Mouse (Mus musculus) heart, postnatal 4 days (tissue): Measurements from ENCODE around the gene Nrarp. TPM values are rescaled to one million over a fixed set of nuclear protein-coding genes. Genes with fewer than 3 reads are reported as not detected.

Experiments used
- DNase-seq: peaks from one replicate; pipeline ENCODE4 v3.0.0; 2021
- total RNA-seq, 2 experiments: library from RNA; stranded (reverse); gene quantifications; 2 replicates each; pipeline ENCODE4 v1.2.3; 2021

Nrarp gene
- total RNA-seq, 2 experiments from 2014 or later = 31.2 to 33.4 TPM

DNA sequence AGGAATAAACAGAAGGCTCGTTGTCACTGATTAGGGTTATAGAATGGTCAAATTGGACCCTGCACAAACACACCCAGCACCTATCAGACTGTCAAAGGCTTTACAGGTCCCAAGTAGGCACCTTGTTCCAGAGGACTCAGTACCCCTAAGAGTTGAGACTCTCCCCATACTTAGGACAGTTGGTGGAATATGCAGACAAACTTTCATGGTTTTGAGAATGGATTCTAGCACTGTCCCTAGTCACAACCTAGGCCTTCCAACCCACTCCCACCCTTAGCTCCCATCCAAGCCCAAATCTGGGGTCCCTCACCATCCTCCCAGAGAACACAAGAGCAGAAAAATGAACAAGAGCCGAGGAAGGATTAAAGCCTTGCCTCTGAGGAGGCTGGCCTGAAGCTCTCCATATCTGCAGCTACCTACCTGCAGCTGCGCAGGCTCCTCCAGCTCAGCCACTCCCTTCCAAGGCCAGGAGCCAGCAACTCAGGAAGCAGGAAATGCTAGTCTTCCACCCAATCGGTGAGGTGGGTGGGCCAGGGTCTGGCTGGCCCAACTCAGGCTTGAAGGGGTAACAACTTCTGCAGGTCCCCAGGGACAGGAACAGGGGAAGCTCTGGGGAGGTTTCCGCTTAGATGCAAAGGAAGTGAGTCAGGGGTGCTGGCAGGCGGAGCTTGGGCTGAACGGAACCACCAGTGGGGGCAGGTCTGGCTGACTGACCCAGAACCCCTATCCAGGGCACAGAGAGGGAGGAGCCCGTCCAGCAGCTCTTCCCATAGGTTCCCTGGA lies 15.8 kb downstream of the Nrarp start, which contains the start of gene Tor4a:
Gene Tor4a (minus strand): TSS at position 715 of the 783 bp plus-strand sequence.
- peak; percentile 81 for DNase-seq

DNA sequence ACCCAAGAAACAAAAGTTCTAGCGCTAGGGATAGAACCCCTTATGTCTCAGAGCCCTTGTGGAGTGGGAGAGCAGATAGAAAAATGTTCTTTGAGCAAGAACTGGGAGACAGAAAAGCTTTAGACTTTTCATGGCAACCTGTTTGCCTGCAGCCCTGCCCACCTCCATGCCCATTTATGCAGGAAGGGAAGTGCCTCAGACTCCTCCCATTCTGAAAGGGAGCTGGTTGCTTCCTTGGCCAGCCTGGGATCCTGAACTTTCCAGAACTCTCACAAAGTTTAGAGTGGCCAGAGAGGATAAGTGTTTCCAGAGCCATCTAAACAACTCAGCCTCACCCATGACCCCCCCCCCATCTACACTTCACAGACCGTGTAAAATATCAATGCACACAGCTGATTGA lies 16.6 kb downstream of the Nrarp start:
- DNase-seq = no peak

DNA sequence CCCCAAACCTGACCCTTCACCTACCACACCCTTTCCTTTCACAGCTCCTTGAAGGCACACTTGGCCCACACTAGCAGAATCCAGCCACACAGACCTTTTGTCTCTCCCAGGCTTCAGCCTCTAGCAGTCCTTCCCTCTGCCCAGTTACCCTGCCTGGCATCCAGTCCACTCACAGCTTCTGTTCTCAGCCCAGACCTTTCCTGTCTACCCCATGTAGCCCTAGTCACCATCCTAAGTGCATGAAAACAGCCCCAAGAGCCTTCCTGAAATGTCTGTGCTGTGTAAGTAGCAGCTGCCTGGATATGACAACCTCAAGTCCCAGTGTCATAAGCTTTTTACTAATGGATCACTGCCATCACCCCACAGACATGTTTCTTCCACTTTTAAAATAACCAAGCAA lies 17.4 kb downstream of the Nrarp start:
- DNase-seq = no peak

DNA sequence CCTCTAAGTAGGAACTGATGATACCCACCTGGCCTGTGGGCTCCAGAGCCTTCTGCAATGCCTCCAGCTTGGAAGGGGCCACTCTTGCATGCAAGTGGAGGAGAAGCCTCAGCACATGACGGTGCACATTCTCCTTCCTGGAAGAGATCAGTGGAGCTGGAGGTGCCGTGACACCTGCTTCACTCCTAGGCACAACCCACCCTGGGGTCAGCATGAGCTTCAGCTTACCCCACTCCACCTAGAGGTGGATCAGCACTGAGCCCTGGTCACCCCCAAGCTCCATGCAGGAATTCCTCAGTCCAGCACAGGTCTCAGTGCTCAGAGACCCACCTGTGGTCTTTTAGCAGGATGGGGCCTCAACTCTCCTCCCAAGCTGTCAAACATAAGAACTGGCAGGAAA lies 20.1 kb downstream of the Nrarp start:
- no peak for DNase-seq

DNA sequence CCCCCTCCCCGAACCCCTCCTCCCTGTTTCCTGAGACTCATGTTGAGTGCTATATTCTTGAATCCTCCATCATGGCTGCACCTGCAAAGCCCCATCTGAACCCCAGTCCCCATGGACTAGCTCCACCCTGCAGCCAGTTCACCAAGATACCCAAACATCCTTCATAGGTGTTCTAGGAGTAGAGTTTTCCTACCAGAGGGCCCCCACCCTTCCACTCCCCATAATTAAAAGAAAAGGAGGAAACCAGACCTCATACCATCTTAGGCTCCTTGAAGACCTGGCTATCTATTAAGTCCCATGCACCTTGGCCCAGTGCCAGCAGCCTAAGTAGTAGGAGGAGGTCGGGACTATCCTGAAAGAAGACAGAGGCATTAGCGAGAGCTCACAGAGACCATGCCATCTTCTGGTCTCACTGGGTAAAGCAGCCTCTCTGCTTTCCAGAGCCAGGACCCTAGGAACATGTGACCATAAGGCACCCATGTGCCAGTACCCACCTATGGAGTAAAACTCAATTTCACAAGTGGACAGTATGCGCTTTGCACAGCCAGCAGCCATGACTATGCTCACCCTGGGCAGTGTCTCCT lies 23.2 kb downstream of the Nrarp start:
- peak; percentile 50 for DNase-seq

DNA sequence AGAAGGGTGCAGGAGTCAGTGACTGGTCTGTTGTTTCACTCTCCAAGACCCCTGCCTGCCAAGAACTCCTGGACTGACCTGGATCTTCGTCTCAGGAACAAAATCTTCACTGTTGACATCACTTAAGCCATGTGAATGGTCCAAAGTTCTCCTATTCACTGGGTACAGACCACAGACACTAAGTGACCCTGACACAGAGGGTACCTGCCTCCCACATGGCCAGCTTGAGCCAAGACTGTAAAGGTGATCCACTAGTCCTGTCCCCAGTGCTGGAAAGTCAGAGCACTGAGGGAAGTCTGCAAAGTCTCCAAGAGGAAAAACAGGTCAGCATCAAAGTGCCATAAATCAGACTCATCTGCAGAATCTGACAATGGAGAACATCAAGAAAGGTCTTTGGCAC lies 27.0 kb downstream of the Nrarp start:
- no peak for DNase-seq

DNA sequence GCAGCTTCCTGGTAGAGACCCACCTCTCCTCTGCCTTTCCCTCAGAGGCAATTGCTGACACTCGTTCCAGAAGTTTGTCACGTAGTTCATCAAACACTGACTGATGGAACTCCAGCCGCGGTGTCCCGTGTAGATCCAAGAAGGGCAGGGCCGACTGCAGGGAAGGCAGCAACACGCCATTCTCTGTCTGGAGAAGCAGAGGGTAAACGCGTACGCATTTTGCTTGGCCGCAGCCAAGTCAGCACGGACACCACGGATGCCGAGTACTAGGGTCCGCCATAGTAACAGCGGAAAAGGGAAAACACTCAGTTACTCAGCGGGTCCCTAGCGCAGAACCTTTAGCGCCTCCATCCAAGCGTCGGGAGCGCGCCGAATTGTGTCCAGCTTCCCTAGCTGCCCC lies 30.1 kb downstream of the Nrarp start:
- DNase-seq = no peak

DNA sequence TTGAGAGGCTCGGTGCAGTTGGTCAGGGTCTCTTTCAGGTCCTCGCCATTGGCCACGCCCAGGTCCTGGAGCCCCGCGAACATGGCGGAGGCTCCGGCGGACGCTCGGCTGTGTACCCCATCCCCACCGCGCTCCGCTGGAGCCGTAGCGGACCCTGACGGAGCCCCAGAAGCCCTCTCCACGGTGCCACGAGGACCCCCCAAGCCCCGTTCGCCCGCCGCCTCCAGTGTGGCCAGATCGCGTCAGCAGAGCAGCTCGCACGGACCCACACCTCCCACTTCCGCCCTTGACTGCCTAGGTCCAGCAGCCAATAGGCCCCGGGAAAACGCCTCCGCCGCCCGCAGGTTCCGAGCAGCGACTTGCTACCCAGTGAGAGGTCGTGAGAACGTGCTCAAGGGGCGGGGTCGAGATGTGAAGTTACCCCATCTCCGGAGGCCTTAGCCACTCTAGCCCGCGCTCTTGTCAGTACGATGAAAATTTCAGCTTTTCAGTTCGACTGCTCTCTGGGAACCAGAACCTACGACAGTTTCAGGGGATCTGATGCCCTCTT lies 30.6 kb downstream of the Nrarp start, which contains the start of gene Nelfb:
Gene Nelfb (minus strand): TSS at position 369 of the 550 bp plus-strand sequence.
- DNase-seq = peak; percentile 94

DNA sequence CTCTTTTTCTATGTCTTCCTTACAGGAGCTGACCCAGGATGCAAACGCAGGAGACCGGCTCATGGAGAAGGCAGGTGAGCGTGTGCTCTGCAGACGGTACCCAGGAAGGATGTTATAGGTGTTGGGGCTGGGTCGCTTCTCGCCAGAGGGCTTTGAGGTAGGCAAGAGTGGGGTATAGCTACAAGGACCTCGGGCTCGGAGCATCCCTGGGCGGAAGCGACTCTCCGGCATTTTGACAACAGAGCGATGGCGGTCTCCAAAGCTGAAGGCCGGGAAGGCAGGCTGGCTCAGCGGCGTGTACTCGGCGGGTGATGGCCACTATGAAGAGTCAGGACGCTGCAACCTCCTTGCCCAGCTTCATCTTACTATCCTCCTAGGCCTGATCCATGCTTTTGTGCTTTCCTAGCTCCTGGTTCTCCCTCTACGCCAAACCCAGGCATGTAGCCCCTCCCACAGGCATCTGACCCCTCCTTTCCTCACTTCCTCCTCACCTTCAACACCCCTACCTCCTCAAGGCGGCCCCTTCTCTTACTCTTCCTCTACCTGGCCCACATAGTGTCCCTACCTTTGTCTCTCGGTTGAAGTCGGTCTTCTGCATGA lies 32.8 kb downstream of the Nrarp start:
- DNase-seq = no peak

DNA sequence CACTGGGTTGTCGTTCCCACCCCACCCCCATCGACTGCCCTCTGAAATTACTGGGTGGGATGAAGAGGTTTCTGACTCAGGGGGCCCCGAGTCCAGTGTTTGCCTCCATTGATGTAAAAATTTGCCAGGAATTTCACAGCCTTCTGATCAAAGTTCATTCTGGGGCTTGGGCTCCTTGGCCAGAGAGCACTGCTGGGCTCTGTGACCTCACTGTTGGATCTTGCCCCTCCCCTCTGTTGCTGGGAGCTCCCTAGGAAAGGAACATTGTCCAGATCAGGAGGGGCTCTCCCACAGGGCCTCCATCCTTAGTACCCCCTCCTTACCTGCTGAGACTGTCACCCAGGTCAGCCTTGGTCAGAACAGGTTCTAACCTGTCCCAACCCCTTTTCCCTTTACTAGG lies 33.9 kb downstream of the Nrarp start, which contains the start of gene Stpg3:
Gene Stpg3 (minus strand): TSS at position 194 of the 400 bp plus-strand sequence.
- no peak for DNase-seq

DNA sequence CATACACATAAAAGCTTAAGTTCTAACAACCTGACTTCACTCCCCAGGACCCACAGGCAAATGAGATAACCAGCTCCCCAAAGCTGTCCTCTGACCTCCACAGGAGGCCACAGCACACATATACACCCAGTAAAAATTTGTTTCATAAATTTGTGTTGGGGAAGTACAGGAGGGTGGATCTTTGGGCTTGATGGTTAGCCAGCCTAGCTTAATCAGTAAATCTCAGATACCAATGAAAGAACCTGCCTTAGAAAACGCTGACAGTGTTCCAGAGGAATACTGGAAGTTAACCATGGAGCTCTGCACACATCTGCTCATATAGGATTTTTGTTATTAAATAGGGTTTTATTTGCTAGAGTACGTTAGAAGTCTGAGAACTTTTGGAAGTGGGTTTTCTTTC lies 37.1 kb downstream of the Nrarp start:
- no peak for DNase-seq

DNA sequence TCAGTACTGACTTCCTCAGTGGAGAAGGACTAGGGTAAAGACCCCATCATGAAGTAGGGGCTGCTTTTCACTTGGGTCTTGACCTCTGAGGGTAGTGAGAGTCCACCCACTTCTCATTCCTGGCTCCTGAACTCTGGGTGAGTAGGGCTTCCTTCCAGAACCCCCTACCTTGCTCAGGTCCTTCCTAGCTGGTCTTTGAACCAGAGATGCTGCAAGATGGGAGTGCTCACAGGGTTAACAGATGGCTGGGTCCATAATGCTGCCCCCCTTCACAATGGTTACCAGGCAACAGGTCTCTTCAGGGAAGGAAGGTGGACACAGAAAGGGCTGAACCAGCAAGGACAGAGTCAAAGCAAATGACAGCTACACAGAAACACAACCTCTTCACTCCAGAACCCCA lies 37.9 kb downstream of the Nrarp start, which contains the start of gene Fam166a:
Gene Fam166a (plus strand): TSS at position 301 of the 400 bp plus-strand sequence.
- no peak for DNase-seq

DNA sequence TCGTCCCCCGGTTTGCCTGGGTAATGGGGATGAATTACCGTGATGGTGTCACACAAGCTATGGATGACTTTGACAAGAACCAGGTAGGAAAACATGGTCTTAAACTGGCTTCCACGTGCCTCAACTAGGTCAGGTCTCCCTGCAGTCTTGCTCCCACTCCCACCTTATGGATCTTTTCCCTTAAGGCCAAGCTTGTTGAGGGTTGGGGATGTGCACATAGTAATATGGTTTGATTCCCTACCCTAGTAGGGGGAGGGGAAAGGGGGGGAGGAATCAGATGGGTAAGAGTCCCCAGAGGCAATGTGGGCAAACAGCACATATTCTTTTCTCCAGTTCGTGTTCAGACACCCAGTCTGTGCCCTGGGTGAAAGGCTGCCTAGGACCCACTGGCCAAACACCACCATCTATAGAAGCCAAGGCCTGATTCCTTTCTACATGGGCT lies 40.8 kb downstream of the Nrarp start:
- no peak for DNase-seq

DNA sequence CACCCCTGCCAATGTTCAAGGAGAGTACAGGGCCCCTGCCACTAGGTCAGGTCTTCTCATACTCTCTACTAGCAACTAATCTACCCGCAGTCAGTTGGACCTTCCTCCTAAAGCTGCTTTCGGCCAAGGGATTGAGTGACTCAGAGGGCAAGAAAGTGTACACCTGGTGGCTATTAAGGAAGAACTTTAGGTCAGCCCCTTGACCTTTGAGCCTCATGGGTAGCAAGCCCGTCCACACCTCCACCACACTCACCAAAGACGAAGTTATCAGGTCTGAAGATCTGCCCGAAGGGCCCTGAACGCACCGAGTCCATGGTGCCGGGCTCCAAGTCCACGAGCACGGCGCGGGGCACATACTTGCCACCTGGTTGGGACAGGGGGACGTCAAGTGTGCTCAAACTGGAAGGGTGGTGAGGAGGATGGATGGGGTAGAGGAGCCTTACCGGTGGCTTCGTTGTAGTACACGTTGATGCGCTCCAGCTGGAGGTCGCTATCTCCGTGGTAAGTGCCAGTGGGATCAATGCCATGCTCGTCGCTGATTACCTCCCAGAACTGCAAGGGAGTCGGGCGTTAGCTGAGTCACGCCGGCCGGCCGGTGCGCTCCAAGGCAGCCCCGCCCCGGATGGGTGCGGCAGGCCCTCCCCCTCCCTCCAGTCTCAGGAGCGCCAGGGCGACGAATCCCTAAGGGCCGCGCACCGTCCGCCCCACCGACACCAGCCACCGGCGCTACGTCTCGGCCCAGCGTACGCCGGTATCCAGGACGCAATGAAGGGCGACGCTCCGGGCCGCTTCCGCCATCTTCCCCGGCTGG lies 43.3 kb downstream of the Nrarp start:
- DNase-seq = peak; percentile 88

DNA sequence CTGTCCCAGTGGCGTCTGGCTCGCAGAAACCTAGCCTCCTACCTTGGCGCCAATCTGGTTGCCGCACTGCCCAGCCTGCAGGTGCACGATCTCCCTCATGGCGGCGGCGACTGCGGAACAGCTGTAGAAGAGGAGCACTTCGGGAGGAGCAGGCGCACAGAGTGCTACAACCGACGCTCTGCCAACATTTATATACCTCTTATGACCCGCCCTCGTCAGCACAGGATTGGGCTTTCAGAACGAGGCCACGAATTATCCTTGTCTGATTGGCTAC lies 43.9 kb downstream of the Nrarp start, which contains the start of gene Tubb4b:
Gene Tubb4b (minus strand): TSS at position 211 of the 274 bp plus-strand sequence.
- DNase-seq = no peak

DNA sequence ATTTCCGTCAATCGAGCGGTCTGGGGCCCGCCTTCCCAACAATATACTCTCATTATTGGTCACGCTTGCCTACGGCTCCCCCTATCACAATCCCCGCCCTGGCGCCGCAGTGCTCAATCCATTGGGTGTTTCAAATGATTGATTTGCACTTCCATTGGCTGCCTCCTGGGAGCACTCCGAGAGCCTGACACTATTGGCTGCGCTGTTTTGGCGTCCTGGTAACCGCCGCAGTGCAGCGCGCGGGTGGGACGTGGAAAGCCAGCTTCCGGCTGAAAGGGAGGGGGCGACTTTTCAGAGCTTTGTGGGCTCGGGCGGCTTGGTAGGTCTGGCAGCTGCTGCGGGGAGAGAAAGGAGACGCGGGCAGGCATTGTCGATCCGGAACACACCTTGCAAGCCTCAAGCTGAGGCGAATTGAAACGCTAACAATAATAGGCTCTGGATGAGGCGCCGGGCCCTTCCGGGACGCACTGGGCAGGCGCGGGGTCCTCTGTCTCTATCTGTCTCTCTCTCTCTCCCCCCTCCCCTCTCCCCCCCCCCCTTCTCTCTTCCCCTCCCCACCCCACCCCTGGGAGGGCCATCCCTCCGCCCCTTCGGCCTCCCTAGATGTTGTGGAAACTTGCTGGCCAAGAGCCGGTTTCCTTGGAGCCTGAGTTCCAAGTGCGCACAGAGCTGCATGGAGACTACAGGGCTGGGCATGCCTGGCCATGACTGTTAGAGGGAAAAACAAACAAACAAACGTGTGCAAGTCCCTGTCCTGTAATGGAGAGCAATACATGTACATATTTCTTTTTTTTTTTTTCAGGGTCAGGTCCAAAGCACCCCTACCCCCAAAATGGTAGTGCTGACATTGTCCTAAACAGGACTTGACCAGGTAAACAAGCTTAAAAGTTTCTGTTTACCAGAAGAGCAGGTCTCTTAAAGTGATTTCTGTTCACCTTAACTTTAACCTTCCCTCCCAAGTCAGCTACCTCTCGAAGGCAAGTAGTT lies 44.5 kb downstream of the Nrarp start:
- peak; percentile 98 for DNase-seq

DNA sequence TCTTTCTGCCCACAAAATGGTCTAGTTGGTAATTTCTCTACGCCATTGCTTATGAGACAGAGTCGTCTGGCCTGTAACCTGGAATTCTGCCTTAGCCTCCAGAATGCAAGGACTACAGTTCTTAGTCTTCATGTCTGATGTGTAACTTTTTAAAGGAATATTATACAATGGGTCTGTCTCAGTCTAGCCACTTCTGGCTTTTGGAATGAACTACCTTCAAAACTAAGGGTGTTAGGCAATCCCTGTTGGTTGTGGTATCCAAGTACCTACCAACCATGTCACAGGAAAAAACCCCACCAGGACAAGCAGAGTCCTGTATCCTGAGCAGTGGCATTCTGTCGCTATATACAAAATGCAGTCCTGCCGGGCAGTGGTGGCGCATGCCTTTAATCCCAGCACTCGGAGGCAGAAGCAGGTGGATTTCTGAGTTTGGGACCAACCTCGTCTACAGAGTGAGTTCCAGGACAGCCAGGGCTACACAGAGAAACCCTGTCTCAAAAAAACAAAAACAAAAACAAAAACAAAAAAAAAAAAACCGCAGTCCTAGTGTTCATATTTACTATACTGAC lies 45.3 kb downstream of the Nrarp start:
- DNase-seq = no peak

DNA sequence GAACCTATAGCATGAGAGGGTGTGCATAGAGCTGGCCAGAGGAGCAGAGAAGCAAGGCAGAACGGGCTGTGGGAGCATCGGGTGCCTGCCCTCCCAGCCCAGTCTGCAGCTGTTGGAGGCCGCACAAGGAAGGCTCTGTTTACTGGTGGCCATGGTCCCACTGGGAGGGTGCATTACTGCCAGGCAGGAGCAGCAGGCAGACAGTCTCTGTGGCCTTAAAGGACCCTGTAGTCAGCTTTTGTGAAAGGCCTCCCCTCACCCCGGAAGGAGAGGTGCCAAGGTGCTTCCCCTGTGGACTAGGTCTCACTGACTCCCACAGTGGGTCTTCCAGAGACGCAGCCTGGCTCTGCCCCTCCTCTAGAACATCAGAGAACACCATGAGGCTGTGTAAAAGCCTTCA lies 46.3 kb downstream of the Nrarp start:
- DNase-seq = no peak

DNA sequence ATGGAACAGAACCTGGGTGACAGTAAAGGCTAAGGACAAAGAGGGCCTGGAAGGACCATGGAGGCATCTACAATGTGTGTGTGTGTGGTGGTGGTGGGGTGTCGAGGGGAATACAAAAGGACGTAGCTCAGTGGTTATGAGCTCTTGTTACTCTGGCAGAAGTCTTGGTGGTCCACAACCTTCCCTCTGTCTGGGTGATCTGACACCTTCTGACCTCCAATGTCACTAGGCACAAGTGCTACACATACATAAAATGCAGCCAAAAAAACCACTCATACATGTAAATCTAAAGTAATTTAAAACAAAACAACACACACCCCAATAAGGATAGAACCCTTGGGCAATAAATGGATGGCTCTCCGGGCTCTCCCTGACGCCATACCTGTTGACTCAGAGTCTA lies 46.8 kb downstream of the Nrarp start:
- DNase-seq = no peak

DNA sequence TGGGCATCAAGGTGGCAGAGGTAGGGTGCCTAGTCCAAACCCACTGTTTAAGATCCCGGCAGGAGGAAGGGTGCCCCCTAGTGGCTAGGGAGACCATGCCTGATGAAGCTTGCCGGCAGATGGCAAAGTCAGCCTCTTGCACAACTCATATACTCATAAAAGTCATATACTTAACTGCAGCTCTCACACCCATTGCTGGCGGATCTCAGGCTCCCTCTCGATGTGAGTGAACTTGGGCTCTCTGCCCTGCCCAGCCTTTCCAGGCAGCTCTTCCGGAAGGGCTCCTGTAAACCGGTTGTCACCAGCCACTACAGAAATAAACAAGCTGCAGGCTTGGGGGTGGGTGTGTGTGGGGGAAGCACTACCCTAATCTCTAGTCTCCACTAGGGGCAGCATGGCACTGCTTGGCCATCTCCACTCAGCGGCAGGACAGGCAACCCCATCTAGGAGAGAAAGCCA lies 47.9 kb downstream of the Nrarp start:
- DNase-seq = peak; percentile 89
